Mouse (Mus musculus) kidney, embryonic 16.5 days (tissue): ENCODE results near the gene Serpina6. TPM values are rescaled to one million over a fixed set of nuclear protein-coding genes. Genes with fewer than 3 reads are reported as not detected.

Source experiments
- ATAC-seq: fragments of 200-750 bp; cut with Nextera tagmentation; 2 replicates; pipeline ENCODE4 v1.8.0; 2017; ENCODE audit warnings: moderate TSS enrichment; ENCODE audit not compliant: low FRiP score, low TSS enrichment
- H3K27ac ChIP-seq: fragments of 300-500 bp; sonication (generic); 2 replicates; pipeline ENCODE4 v1.5.1; 2014; ENCODE audit warnings: low read length
- H3K27me3 ChIP-seq: fragments of 300-500 bp; sonication (generic); 2 replicates; pipeline ENCODE4 v1.6.1; 2014; ENCODE audit warnings: low read length, control low read depth, mixed read lengths; ENCODE audit not compliant: insufficient read depth
- H3K36me3 ChIP-seq: fragments of 300-500 bp; sonication (generic); 2 replicates; pipeline ENCODE4 v1.6.1; 2014; ENCODE audit warnings: low read length, control low read depth, mixed read lengths; ENCODE audit not compliant: insufficient read depth
- H3K4me1 ChIP-seq: fragments of 300-500 bp; sonication (generic); 2 replicates; pipeline ENCODE4 v1.6.1; 2014; ENCODE audit warnings: low read length, control low read depth, mixed read lengths; ENCODE audit not compliant: insufficient read depth
- H3K4me2 ChIP-seq: fragments of 300-500 bp; sonication (generic); replicated peaks from 2 replicates; pipeline ENCODE4 v1.6.1; 2014; ENCODE audit warnings: low read depth, low read length
- H3K4me3 ChIP-seq: fragments of 300-500 bp; sonication (generic); 2 replicates; pipeline ENCODE4 v1.5.1; 2014; ENCODE audit warnings: mild to moderate bottlenecking, low read length
- H3K9ac ChIP-seq: fragments of 300-500 bp; sonication (generic); replicated peaks from 2 replicates; pipeline ENCODE4 v1.6.1; 2014; ENCODE audit warnings: low read length
- H3K9me3 ChIP-seq: fragments of 300-500 bp; sonication (generic); 2 replicates; pipeline ENCODE4 v1.6.1; 2016; ENCODE audit warnings: low read length, control low read depth
- WGBS: fragments of 180-500 bp; shearing (Covaris S2); extraction: QIAGEN DNeasy Blood & Tissue Kit; methylation state at CpG from one replicate; pipeline ENCODE4 v1.1.7; 2014; 5-methylcytosine and 5-hydroxymethylcytosine counted together
- polyA plus RNA-seq: library from polyadenylated mRNA; unstranded; fragments of >200 nt; fragmentation: Nextera tagmentation; extraction: Ambion mirVana; gene quantifications from 2 replicates; pipeline ENCODE4 v1.2.1, GENCODE M21; 2015

Serpina6 gene
- 7.8 and 12.7 TPM in 2 replicates for polyA plus RNA-seq

DNA sequence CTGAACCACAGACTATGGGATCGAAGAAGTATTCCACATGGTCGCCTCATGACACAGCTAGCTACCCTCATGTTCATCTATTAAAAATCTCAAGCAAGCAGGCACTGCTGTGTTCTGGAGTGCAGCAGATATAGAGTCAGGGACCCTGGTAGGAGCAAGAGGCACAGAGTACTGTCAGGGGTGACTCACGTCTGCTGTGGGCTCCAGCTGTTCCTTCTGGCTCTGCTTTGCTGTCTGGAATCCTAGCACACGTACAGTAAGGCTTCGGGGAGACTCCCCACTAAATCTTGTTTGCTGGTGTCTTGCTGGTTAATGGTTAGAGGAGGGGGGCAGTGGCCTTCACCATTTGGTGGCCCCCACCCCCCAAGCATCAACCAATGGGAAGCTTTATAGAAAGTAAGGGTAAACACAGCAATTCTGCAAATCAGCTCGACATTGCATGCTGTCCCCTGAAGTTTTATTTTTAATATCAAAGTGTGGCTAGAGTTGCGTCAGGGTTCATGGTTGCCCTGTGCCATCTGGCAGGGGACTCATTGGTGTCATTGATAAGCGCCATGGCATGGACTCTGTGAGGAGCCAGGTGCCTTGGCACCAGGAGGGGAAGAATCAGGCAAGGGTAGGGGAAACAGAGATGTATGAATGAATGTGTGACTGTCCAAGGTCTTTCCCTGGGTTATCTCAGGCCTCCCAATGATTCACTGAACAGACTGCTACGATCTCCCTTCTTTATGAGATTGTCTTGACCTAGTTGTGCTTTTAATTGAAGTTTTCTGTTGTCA, at the start of gene Serpina6:
Gene Serpina6 (minus strand): TSS at position 365 of the 779 bp plus-strand sequence.
- no peak within 1 kb of the TSS for H3K4me3 ChIP-seq
- H3K27me3 ChIP-seq: no peaks in the 10 kb centered on the region
- H3K36me3 ChIP-seq: no peaks in the 10 kb centered on the region
- H3K9ac ChIP-seq: no peak within 1 kb of the TSS
- no peak within 1 kb of the TSS for H3K27ac ChIP-seq
- no peaks in the 10 kb centered on the region for H3K4me1 ChIP-seq
- H3K9me3 ChIP-seq: no peaks in the 10 kb centered on the region
- H3K4me2 ChIP-seq: no peak within 1 kb of the TSS
- WGBS: 69% methylated on average over 9 of the region's 9 CpGs
- no peak for ATAC-seq

- no peak for ATAC-seq
- Histone ChIP-seq H3K27ac (no peak overlapping the region), H3K4me2 (no peak overlapping the region), H3K36me3 (no peaks in the 10 kb centered on the region), H3K9ac (no peak overlapping the region), H3K27me3 (no peaks in the 10 kb centered on the region), H3K4me1 (no peaks in the 10 kb centered on the region), H3K4me3 (no peak overlapping the region), H3K9me3 (no peaks in the 10 kb centered on the region)
- 70% methylated on average over 4 of the region's 4 CpGs for WGBS
These were observed 49.1 kb upstream of the Serpina6 start for GRCm38 (mm10) chr12:103706113-103706512.

DNA sequence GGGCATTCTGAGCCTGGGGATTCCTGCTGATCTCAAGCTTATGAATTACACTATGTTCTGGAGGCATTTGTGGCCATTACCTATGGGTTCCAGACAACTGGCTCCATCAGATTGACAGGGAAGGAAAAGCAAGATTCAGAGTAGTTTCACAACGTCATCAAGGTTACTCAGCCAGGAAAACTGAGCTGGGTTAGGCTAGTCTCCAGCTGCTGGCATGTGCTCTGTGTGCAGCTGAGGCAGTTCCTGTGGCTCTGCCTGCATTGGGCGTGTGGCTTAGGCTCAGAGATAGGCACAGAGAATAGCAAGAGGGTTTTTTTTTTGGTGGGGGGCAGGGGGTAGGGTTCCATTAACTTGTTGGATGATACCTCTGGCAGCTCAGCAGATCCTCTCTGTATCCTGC, 48.5 kb upstream of the Serpina6 start:
- Histone ChIP-seq H3K4me3 (no peak overlapping the region), H3K9ac (no peak overlapping the region), H3K27me3 (no peaks in the 10 kb centered on the region), H3K9me3 (no peaks in the 10 kb centered on the region), H3K4me1 (no peaks in the 10 kb centered on the region), H3K27ac (no peak overlapping the region), H3K36me3 (no peaks in the 10 kb centered on the region), H3K4me2 (no peak overlapping the region)
- 53% methylated on average over 2 of the region's 2 CpGs for WGBS
- no peak for ATAC-seq

- Histone ChIP-seq H3K4me1 (no peaks in the 10 kb centered on the region), H3K27ac (no peak overlapping the region), H3K4me2 (no peak overlapping the region), H3K9ac (no peak overlapping the region), H3K4me3 (no peak overlapping the region), H3K36me3 (no peaks in the 10 kb centered on the region), H3K9me3 (no peaks in the 10 kb centered on the region), H3K27me3 (no peaks in the 10 kb centered on the region)
- 68% methylated on average over 4 of the region's 4 CpGs for WGBS
- ATAC-seq: no peak
These were observed 43.2 kb upstream of the Serpina6 start for GRCm38 (mm10) chr12:103700144-103700750.

GRCm38 (mm10) chr12:103695429-103695828, 38.4 kb upstream of the Serpina6 start, which contains the start of gene Serpina1f:
Serpina1f (minus strand) TSS chr12:103695529.
- H3K9me3 ChIP-seq: no peaks in the 10 kb centered on the region
- H3K36me3 ChIP-seq: no peaks in the 10 kb centered on the region
- H3K9ac ChIP-seq: no peak within 1 kb of the TSS
- WGBS: 79% methylated on average over 8 of the region's 8 CpGs
- ATAC-seq: no peak
- H3K4me1 ChIP-seq: no peaks in the 10 kb centered on the region
- H3K27me3 ChIP-seq: no peaks in the 10 kb centered on the region
- H3K4me3 ChIP-seq: no peak within 1 kb of the TSS
- no peak within 1 kb of the TSS for H3K4me2 ChIP-seq
- no peak within 1 kb of the TSS for H3K27ac ChIP-seq

DNA sequence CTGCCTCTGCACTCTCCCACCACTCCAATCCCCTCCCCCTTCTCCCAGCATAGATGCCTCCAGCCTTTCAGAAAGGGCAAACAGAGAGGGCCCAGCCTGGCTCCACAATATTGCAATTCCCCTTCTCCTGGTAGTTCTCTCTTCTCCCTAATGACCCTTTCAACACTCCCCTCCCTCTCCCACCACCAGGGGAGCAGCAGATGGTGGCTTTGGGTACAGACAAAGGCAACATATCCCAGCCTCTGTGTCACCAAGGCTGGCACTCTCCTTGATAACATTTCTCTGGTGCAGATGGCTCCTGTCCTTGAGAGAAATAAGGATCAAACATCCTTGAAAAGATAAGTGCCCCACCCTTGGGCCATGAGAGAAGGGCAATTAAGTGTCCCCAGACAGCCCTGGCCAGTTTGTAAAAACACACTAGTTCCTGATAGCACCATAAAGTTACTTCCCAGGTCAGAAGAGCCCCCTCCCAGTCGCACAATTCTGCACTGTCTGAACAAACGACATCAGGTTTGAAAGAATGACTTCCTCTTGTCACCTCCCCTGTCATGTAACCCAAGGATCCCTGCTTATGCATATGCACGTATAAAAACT, 31.3 kb upstream of the Serpina6 start:
- Histone ChIP-seq H3K27me3 (no peaks in the 10 kb centered on the region), H3K36me3 (no peaks in the 10 kb centered on the region), H3K4me3 (no peak overlapping the region), H3K9me3 (no peaks in the 10 kb centered on the region), H3K4me1 (no peaks in the 10 kb centered on the region), H3K4me2 (no peak overlapping the region), H3K27ac (no peak overlapping the region), H3K9ac (no peak overlapping the region)
- no peak for ATAC-seq
- WGBS: 6% methylated on average over 3 of the region's 3 CpGs

- H3K4me3 ChIP-seq: no peak overlapping the region
- no peaks in the 10 kb centered on the region for H3K9me3 ChIP-seq
- no peak overlapping the region for H3K4me2 ChIP-seq
- no peak overlapping the region for H3K27ac ChIP-seq
- ATAC-seq: no peak
- H3K9ac ChIP-seq: no peak overlapping the region
- no peaks in the 10 kb centered on the region for H3K4me1 ChIP-seq
- no peaks in the 10 kb centered on the region for H3K27me3 ChIP-seq
- no peaks in the 10 kb centered on the region for H3K36me3 ChIP-seq
- WGBS: 32% methylated on average over 7 of the region's 7 CpGs
These were observed 30.0 kb upstream of the Serpina6 start for GRCm38 (mm10) chr12:103687021-103687420.

DNA sequence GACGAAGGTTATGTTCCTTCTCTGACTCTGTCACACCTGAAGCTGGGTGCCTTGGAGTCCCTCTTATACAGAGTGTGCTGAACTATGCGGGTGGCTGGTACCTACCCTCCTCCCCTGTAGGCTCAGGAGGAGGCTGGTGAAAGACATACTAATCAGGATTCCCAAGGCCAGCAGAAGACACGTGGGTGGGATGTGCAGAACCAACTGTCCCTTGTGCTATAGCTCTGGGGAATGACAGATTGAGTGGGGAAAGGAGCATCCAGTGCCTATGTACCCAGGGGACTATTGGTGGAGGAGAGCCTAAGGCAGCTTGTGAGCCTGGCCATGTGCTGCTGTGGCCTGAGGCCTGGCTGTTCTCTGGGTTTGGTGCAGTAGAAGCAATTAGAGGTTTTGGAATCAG, 29.0 kb upstream of the Serpina6 start:
- Histone ChIP-seq H3K27me3 (no peaks in the 10 kb centered on the region), H3K4me3 (no peak overlapping the region), H3K36me3 (no peaks in the 10 kb centered on the region), H3K4me1 (no peaks in the 10 kb centered on the region), H3K9me3 (no peaks in the 10 kb centered on the region), H3K9ac (no peak overlapping the region), H3K4me2 (no peak overlapping the region), H3K27ac (no peak overlapping the region)
- 75% methylated on average over 3 of the region's 3 CpGs for WGBS
- no peak for ATAC-seq

GRCm38 (mm10) chr12:103685386-103685785, 28.4 kb upstream of the Serpina6 start:
- Histone ChIP-seq H3K36me3 (no peaks in the 10 kb centered on the region), H3K9me3 (no peaks in the 10 kb centered on the region), H3K4me2 (no peak overlapping the region), H3K9ac (no peak overlapping the region), H3K27me3 (no peaks in the 10 kb centered on the region), H3K4me3 (no peak overlapping the region), H3K27ac (no peak overlapping the region), H3K4me1 (no peaks in the 10 kb centered on the region)
- ATAC-seq: no peak
- 78% methylated on average over 3 of the region's 3 CpGs for WGBS

DNA sequence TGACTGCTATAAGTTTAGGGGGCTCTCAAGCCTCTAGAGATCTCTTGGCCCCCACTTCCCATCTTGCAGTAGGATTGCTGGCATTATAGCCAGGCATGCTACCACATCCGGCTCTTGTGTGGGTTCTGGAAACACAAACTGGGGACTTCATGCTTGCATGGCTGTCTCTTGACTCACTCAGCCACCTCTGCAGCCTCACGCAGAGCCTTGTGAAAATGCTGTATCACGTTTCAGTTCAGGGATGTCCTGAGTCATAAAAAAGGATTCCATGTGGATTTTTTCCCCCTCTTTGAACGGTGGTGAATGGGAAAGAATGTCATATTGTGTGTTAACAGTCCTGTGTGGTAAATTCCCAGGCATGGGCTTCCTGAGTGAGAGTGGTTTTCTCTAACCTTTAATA, 26.8 kb upstream of the Serpina6 start:
- H3K27ac ChIP-seq: no peak overlapping the region
- no peaks in the 10 kb centered on the region for H3K9me3 ChIP-seq
- no peak overlapping the region for H3K4me2 ChIP-seq
- ATAC-seq: no peak
- no peaks in the 10 kb centered on the region for H3K36me3 ChIP-seq
- no peak overlapping the region for H3K4me3 ChIP-seq
- WGBS: 14% methylated on average over 4 of the region's 4 CpGs
- H3K27me3 ChIP-seq: no peaks in the 10 kb centered on the region
- no peak overlapping the region for H3K9ac ChIP-seq
- no peaks in the 10 kb centered on the region for H3K4me1 ChIP-seq
